Mouse (Mus musculus) heart, embryonic 12.5 days (tissue): ENCODE data around the gene Spag4. TPM values are rescaled to one million over a fixed set of nuclear protein-coding genes. Genes with fewer than 3 reads are reported as not detected.

Experiments used
- ATAC-seq: fragments of 200-750 bp; cut with Nextera tagmentation; 2 replicates; pipeline ENCODE4 v1.8.0; 2017; ENCODE audit warnings: moderate TSS enrichment, moderate library complexity; ENCODE audit not compliant: insufficient number of reproducible peaks, low FRiP score
- H3K27ac ChIP-seq: fragments of 300-500 bp; sonication (generic); 2 replicates; pipeline ENCODE4 v1.5.1; 2016; ENCODE audit warnings: mild to moderate bottlenecking, moderate library complexity; ENCODE audit not compliant: poor library complexity, severe bottlenecking
- H3K27me3 ChIP-seq: fragments of 300-500 bp; sonication (generic); replicated peaks from 2 replicates; pipeline ENCODE4 v1.6.1; 2016; ENCODE audit warnings: mild to moderate bottlenecking, moderate library complexity
- H3K36me3 ChIP-seq: fragments of 300-500 bp; sonication (generic); 2 replicates; pipeline ENCODE4 v1.6.1; 2016; ENCODE audit warnings: mild to moderate bottlenecking, moderate library complexity
- H3K4me1 ChIP-seq: fragments of 300-500 bp; sonication (generic); replicated peaks from 2 replicates; pipeline ENCODE4 v1.6.1; 2016; ENCODE audit warnings: mild to moderate bottlenecking
- H3K4me2 ChIP-seq: fragments of 300-500 bp; sonication (generic); 2 replicates; pipeline ENCODE4 v1.6.1; 2016; ENCODE audit warnings: mild to moderate bottlenecking, moderate library complexity
- H3K4me3 ChIP-seq: fragments of 300-500 bp; sonication (generic); 2 replicates; pipeline ENCODE4 v1.5.1; 2016; ENCODE audit warnings: mild to moderate bottlenecking
- H3K9ac ChIP-seq: fragments of 300-500 bp; sonication (generic); 2 replicates; pipeline ENCODE4 v1.6.1; 2016; ENCODE audit warnings: mild to moderate bottlenecking, moderate library complexity
- H3K9me3 ChIP-seq: fragments of 300-500 bp; sonication (generic); replicated peaks from 2 replicates; pipeline ENCODE4 v1.6.1; 2016; ENCODE audit warnings: mild to moderate bottlenecking, moderate library complexity
- WGBS: fragments of 180-500 bp; shearing (Covaris S2); methylation state at CpG from one replicate; pipeline ENCODE4 v1.1.7; 2016; 5-methylcytosine and 5-hydroxymethylcytosine counted together
- polyA plus RNA-seq: library from polyadenylated mRNA; unstranded; fragments of >200 nt; fragmentation: Nextera tagmentation; extraction: Ambion mirVana; gene quantifications from 2 replicates; pipeline ENCODE4 v1.2.1, GENCODE M21; 2016

The Spag4 gene
- 3.1 and 3.3 TPM in 2 replicates for polyA plus RNA-seq

DNA sequence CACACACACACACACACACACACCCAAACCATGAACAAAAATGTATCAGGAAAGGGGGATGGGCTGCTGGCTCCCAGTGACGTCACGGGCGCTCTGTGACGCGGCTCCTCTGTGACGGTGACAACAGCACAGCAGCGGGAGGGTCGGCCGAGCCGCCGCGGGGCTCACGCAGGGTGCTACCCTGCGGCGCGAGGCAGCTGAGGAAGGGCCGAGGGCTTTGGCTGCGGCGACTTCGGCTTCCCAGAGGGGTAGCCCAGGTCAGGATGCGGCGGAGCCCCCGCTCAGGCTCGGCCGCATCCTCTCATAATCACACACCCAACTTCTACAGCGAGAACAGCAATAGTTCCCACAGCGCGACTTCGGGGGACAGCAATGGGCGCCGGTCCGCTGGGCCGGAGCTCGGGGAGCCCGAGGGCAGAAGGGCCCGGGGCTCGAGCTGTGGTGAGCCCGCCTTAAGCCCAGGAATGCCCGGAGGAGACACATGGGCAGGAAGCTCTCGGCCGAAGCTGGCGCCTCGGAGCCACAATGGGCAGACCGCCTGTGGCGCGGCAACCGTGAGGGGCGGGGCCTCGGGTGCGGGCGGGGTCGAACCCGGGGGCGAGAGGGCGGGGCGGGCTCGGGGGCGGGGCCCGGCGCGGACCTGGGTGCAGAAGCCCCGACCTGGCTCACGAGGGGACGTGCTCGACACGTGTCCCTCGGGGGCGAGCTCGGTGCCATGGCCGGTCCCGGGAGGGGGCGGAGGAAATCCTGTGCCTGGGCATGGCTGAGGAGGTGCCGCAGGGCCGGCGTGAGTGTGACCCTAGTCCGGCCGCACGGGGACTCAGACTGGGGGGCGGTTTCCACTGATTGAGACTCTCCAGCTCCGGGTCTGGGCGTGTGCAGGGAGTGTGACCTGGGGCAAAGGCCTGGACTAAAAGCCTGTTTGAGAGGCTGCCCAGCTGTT lies at the start of gene Spag4:
Spag4 (plus strand) TSS at position 77 of the 943 bp plus-strand sequence.
- peak within 1 kb of the TSS; percentile 76 for H3K4me3 ChIP-seq
- peaks cover 12% of the 10 kb centered on the region for H3K4me1 ChIP-seq
- no peaks in the 10 kb centered on the region for H3K9me3 ChIP-seq
- ATAC-seq: peak; percentile 89
- no peaks in the 10 kb centered on the region for H3K27me3 ChIP-seq
- WGBS: under 1% methylated on average over 80 of the region's 81 CpGs
- peak within 1 kb of the TSS; percentile 77; the same call in 1 of the 2 replicates for H3K27ac ChIP-seq
- H3K4me2 ChIP-seq: peak within 1 kb of the TSS; percentile 97
- peak within 1 kb of the TSS; percentile 76 for H3K9ac ChIP-seq
- peaks cover 26% of the 10 kb centered on the region for H3K36me3 ChIP-seq

DNA sequence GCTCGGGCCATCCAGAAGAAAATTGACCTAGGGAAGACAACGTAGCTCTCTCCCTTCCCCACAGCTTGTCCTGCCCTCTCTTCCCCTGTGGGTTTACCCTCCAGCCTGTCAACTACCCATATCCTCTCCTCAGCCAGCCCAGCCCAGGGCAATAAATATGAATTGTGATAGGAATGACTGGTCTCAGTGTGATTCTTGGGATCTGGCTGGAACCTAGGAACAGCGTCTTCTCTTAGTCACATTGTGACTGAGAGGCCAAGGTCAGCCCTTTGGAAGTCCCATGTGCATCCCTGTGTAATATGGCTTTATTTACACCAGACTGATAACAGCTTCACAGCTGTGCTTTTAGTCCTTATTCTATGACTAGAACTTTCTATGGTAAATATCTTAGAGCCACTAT lies 46.9 kb upstream of the Spag4 start:
- no peak overlapping the region for H3K9ac ChIP-seq
- H3K4me3 ChIP-seq: no peak overlapping the region
- H3K27ac ChIP-seq: no peak overlapping the region
- peaks cover 64% of the 10 kb centered on the region for H3K36me3 ChIP-seq
- no peaks in the 10 kb centered on the region; the same call in 1 of the 2 replicates for H3K4me1 ChIP-seq
- no peak for ATAC-seq
- H3K27me3 ChIP-seq: no peaks in the 10 kb centered on the region
- H3K9me3 ChIP-seq: no peaks in the 10 kb centered on the region
- WGBS: 81% methylated on average over 3 of the region's 3 CpGs
- H3K4me2 ChIP-seq: no peak overlapping the region

DNA sequence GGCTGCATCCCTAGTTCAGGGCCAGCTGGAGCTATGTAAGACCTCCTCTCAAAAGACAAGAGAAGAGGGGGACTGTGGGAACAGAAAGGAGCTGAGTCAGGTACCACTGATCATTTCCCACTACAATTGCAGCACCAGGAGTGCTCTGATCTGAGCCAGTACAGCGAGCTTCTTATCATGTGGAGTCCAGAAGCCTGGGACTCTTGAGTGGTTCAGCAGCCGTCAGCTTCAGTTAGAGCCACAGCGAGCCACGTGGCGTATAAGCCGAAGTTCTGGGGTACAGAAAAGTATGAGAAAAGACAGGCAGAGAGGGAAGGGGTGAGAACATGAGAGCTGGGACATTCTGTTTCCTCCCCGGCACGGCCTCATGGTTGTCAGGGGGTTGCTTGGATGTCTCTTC lies 43.8 kb upstream of the Spag4 start:
- Histone ChIP-seq H3K4me1 (no peaks in the 10 kb centered on the region; the same call in 1 of the 2 replicates), H3K4me3 (no peak overlapping the region), H3K9me3 (no peaks in the 10 kb centered on the region), H3K9ac (no peak overlapping the region), H3K27me3 (no peaks in the 10 kb centered on the region), H3K36me3 (peaks cover 33% of the 10 kb centered on the region), H3K27ac (no peak overlapping the region), H3K4me2 (no peak overlapping the region)
- no peak for ATAC-seq
- WGBS: 64% methylated on average over 8 of the region's 8 CpGs

DNA sequence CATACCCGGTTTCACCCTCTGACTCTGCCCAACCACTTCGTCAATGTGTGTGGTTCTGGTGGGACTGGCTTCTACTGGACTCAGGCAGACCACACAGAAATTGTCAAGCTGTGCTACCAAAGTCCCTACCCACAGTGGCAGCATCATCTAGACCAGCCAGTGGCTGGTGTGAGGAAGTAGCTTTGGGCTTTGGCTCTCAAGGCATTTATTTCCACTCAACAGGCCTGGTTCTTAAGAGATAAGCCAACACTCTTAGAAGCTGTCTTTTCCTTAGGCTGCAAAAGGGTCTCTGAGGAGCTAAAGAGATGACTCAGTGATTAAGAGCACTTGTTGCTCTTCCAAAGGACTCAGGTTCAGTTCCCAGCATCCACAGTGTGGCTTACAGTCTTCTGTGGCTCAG lies 43.2 kb upstream of the Spag4 start:
- Histone ChIP-seq H3K9ac (no peak overlapping the region), H3K4me3 (no peak overlapping the region), H3K36me3 (peaks cover 28% of the 10 kb centered on the region), H3K4me1 (no peaks in the 10 kb centered on the region; the same call in 1 of the 2 replicates), H3K27me3 (no peaks in the 10 kb centered on the region), H3K27ac (no peak overlapping the region), H3K9me3 (no peaks in the 10 kb centered on the region), H3K4me2 (no peak overlapping the region)
- WGBS: 79% methylated on average over 2 of the region's 2 CpGs
- no peak for ATAC-seq

- H3K4me1 ChIP-seq: no peaks in the 10 kb centered on the region; the same call in 1 of the 2 replicates
- H3K27me3 ChIP-seq: no peaks in the 10 kb centered on the region
- no peak for ATAC-seq
- no peaks in the 10 kb centered on the region for H3K36me3 ChIP-seq
- no peak overlapping the region for H3K9ac ChIP-seq
- H3K27ac ChIP-seq: no peak overlapping the region
- H3K4me3 ChIP-seq: no peak overlapping the region
- no peak overlapping the region for H3K4me2 ChIP-seq
- H3K9me3 ChIP-seq: no peaks in the 10 kb centered on the region
Measured at GRCm38 (mm10) chr2:156025482-156025881, 39.5 kb upstream of the Spag4 start.

GRCm38 (mm10) chr2:156039390-156039789 lies 25.6 kb upstream of the Spag4 start:
- Histone ChIP-seq H3K36me3 (no peaks in the 10 kb centered on the region), H3K9ac (no peak overlapping the region), H3K9me3 (no peaks in the 10 kb centered on the region), H3K4me1 (no peaks in the 10 kb centered on the region), H3K27me3 (no peaks in the 10 kb centered on the region), H3K27ac (no peak overlapping the region), H3K4me3 (no peak overlapping the region), H3K4me2 (no peak overlapping the region)
- ATAC-seq: no peak
- 80% methylated on average over 3 of the region's 3 CpGs for WGBS

- Histone ChIP-seq H3K9ac (no peak overlapping the region), H3K9me3 (no peaks in the 10 kb centered on the region), H3K27ac (no peak overlapping the region), H3K36me3 (no peaks in the 10 kb centered on the region), H3K27me3 (peaks cover 20% of the 10 kb centered on the region), H3K4me1 (no peaks in the 10 kb centered on the region), H3K4me2 (no peak overlapping the region), H3K4me3 (no peak overlapping the region)
- no peak for ATAC-seq
- WGBS: 81% methylated on average over 8 of the region's 8 CpGs
Measured at GRCm38 (mm10) chr2:156042903-156043302, 22.1 kb upstream of the Spag4 start.

DNA sequence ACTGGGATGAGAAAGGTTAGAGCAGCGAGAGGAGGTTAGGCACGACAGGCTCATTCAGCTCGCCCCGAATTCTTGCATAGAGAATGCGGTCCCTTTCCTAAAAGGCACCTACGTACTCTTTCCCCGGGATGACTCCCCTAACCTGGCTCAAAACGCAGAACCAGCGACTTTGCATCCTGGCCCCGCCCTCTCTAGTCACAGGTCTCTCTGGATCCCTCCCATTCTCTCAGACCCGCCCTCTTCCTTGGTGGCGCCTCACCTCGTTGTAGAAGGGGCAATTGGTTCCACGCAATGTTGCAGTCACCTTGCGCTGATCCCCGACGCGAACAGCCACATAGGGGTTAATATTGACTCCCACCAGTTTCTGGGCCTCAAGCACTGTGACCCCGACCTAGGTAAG lies 17.0 kb upstream of the Spag4 start:
- peak overlapping the region; percentile 20 for H3K4me2 ChIP-seq
- peaks cover 60% of the 10 kb centered on the region for H3K27me3 ChIP-seq
- no peaks in the 10 kb centered on the region for H3K9me3 ChIP-seq
- WGBS: 6% methylated on average over 19 of the region's 19 CpGs
- no peaks in the 10 kb centered on the region for H3K36me3 ChIP-seq
- no peak overlapping the region for H3K9ac ChIP-seq
- H3K27ac ChIP-seq: no peak overlapping the region
- no peak overlapping the region for H3K4me3 ChIP-seq
- ATAC-seq: no peak
- H3K4me1 ChIP-seq: no peaks in the 10 kb centered on the region

DNA sequence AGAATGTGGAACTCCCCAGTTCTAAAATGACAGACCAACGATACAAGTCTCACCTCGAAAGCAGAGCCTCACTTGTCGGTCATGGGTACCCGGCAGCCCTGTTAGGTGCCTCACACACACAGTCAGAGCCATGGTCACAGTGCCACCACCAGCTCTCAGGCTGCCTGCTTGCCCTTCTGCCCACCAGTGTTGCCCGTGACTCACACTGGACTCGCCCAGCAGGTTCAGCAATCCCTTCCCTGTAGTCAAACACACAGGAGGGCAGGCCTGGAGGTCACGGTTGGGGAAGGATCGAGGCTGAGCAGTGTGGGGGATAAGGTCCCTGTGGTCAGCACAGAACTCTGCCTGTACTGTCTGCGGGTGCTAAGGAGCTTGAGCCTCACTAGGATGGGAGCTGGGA lies 12.2 kb upstream of the Spag4 start, which contains the start of gene Fer1l4:
Fer1l4 (minus strand) TSS at position 132 of the 400 bp plus-strand sequence.
- Histone ChIP-seq H3K4me2 (no peak within 1 kb of the TSS), H3K4me1 (no peaks in the 10 kb centered on the region), H3K27me3 (peaks cover 46% of the 10 kb centered on the region), H3K9me3 (no peaks in the 10 kb centered on the region), H3K9ac (no peak within 1 kb of the TSS), H3K4me3 (no peak within 1 kb of the TSS), H3K27ac (no peak within 1 kb of the TSS), H3K36me3 (no peaks in the 10 kb centered on the region)
- ATAC-seq: no peak
- WGBS: 78% methylated on average over 9 of the region's 9 CpGs

GRCm38 (mm10) chr2:156066126-156066525 lies 1.2 kb downstream of the Spag4 start:
- no peak overlapping the region for H3K27ac ChIP-seq
- H3K4me3 ChIP-seq: peak overlapping the region; percentile 76
- ATAC-seq: no peak
- no peaks in the 10 kb centered on the region for H3K27me3 ChIP-seq
- 33% methylated on average over 10 of the region's 10 CpGs for WGBS
- H3K9ac ChIP-seq: peak overlapping the region; percentile 76
- H3K9me3 ChIP-seq: no peaks in the 10 kb centered on the region
- peaks cover 34% of the 10 kb centered on the region for H3K36me3 ChIP-seq
- peaks cover 12% of the 10 kb centered on the region for H3K4me1 ChIP-seq
- peak overlapping the region; percentile 97 for H3K4me2 ChIP-seq

DNA sequence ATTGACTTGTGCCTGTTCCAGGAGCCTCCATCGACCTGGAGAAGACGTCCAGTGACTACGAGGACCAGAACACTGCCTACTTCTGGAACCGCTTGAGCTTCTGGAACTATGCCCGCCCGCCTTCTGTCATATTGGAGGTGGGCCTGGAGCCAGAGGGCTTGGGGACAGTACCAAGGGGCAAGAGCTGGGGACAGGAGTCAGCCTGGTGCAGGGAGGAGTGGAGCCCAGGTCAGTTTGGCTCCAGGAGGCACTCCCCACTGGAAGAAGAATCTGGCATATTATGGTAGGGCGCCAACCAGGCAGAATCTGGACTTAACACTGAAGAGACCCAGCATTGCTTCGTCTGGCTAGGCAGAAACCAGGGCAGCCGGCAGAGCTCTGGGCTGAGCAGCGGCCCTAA lies 2.9 kb downstream of the Spag4 start:
- ATAC-seq: no peak
- Histone ChIP-seq H3K9me3 (no peaks in the 10 kb centered on the region), H3K4me3 (no peak overlapping the region), H3K4me2 (no peak overlapping the region), H3K36me3 (peaks cover 51% of the 10 kb centered on the region), H3K27me3 (no peaks in the 10 kb centered on the region), H3K27ac (no peak overlapping the region), H3K9ac (no peak overlapping the region), H3K4me1 (peaks cover 12% of the 10 kb centered on the region)
- 88% methylated on average over 10 of the region's 10 CpGs for WGBS
